Mouse (Mus musculus): Measurements from ENCODE around the gene Lrp5.

Gene Lrp5

GRCm38 (mm10) chr19:3686215-3686894 is at the start of gene Lrp5:
Lrp5 (minus strand) TSS chr19:3686564.
- peak; percentile 55 for DNase-seq (ENCODE audit: low spot score)

GRCm38 (mm10) chr19:3736001-3736400 is 49.6 kb upstream of the Lrp5 start:
- DNase-seq (ENCODE audit: low spot score), result no peak

- no peak for DNase-seq (ENCODE audit: low spot score)
Observed at GRCm38 (mm10) chr19:3730781-3731646, 44.6 kb upstream of the Lrp5 start.

DNA sequence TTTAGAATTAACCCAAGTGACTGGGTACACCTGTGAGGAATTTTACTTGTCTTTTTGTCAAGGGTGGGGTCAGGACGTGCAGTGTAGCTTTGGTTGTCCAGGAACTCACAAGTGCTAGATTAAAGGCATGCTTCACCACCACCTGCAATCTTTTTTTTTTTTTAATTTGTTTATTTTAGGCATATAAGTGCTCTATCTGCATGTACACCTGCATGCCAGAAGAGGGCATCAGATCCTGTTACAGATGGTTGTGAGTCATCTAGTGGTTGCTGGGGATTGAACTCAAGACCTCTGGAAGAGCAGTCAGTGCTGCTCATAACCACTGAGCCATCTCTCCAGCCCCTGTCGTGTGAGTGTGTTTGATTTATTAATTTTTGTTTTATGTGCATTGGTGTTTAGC is 42.5 kb upstream of the Lrp5 start:
- DNase-seq (ENCODE audit: low spot score), result no peak

DNA sequence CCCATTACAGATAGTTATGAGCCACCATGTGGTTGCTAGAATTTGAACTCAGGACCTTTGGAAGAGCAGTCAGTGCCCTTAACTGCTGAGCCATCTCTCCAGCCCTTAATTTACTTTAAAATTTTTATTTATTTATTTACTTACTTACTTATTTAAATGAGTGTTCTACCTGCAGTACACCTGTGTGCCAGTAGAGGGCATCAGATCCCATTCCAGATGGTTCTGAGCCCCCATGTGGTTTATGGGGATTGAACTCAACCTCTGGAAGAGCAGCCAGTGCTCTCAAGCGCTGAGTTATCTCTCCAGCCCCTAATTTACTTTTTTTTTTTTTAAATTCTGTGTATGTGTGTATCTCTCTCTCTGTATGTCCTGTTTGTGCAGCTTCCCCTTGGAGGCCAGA is 38.4 kb upstream of the Lrp5 start:
- peak; percentile 40 for DNase-seq (ENCODE audit: low spot score)

DNA sequence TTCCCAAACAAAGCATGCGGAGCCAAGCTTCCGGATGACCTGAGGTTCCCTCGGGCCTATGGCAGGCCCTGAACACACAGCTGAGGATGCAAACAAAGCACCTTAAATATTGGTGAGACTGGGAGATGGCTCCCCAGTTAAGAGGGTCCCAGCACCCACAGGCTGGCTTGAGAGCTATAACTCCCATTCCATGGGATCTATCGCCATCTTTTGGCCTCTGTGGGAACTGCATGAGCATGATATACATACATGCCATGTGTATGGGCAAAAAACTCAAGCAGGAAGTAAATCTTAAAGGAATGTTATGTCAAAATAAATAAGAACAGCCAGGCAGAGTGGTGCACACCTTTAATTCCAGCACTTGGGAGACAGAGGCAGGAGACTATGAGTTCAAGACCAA is 37.5 kb upstream of the Lrp5 start:
- peak; percentile 35 for DNase-seq (ENCODE audit: low spot score)

DNA sequence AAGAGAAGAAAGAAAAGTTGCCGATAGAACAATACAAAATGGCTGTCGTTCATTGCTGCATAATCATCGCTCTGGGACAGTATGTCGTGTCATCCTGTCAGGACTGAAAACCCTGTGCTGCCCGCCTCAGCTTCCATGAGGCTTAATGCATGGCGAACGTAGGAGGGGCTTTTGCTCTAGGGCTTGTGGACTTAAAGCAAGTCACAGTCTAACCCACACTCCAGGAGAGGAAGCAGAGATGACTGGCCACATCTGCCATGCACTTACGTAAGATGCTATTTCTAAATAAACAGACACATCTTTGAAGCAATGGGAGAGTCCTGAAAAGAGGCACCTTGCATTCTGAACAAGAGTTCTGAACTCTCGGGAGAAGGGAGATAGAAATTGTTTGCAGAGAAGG is 36.8 kb upstream of the Lrp5 start:
- no peak for DNase-seq (ENCODE audit: low spot score)

DNA sequence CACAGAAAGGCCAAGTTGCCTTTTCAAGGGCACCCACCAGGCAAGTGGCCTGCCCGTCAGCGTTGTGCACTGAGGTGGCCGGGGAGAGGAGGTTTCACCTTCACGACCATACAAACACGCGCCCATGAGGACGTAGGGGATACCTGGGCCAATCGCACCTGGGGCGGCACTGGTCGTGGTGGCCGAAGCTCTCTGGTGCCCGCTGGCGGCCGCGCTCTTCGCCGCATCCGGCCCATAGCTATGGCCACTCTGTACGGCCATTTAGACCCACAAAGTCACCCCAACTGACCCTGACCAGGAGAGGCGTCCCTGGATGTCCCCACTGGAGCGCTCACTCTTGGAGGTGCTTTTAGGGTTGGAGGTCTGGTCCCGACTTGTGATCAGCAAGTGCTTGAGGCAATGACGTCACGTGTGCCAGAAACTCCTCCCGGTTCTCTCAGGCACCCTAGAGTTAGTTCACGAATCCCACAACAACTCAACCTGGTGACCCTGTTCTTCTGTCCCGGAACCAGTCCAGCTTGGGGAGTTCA is 33.1 kb upstream of the Lrp5 start:
- DNase-seq (ENCODE audit: low spot score), result peak; percentile 52

DNA sequence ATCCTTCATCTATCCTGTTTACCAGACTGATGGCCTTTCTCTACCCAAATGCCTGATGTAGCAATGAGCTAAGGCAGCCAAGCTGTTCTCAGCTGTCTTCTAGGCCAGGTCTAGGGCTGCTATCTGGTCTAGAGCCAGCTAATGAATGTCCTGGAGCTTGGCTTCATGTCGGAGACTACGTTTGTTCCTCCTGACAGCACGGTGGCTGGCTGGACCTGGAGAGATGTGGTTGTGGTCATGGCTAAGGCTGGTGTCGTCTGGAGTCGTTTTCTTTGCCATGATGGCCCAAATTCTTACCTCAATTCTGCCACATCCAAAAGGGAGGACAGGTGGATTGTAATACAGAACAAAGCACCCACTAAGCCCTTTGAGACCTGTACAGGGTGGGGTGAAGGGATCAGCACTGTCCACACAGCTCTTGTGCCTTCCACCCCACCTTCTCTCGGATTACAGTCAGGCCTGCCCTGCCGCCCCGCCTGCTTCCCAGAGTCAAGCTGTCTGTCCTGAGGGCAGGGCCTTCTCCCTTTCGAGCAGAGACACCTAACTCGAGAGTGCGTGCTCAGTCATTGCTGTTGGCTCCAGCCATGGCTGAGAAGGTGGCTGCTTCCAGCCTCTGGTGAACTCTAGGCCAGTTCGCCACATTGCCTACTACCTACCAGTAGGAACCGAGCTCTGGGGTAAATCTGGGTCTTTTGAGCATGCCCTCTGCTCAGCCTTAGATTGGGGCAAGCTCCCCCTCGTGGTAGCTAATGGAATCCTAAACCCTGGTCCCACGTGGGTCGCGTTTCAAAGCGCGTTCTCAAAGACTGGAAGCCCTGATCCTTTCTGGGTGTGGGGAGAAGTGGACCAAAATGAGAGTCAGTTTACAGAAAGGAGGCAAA is 32.4 kb upstream of the Lrp5 start:
- DNase-seq (ENCODE audit: low spot score), result peak; percentile 47

DNA sequence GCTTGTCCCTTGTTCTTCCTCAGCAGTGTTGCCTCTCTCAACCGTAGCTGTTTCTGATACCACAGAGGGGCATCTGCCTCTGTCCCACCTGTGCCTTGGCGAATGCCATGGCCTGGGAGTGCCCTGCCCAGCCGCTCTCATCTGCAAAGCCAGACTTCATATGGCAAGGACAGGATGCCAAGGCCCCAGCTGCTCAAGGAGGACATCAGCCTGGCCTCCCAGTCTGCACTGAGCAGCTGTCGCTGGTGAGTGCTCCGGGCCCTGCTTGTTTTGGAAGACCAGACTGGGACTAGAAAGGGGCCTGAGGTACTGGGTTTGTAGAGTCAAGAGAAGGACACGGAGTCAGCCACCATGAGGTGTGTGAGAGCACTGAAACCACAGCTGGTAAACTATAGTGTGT is 28.0 kb upstream of the Lrp5 start:
- no peak for DNase-seq (ENCODE audit: low spot score)

GRCm38 (mm10) chr19:3710436-3710835 is 24.1 kb upstream of the Lrp5 start:
- DNase-seq (ENCODE audit: low spot score), result no peak

DNA sequence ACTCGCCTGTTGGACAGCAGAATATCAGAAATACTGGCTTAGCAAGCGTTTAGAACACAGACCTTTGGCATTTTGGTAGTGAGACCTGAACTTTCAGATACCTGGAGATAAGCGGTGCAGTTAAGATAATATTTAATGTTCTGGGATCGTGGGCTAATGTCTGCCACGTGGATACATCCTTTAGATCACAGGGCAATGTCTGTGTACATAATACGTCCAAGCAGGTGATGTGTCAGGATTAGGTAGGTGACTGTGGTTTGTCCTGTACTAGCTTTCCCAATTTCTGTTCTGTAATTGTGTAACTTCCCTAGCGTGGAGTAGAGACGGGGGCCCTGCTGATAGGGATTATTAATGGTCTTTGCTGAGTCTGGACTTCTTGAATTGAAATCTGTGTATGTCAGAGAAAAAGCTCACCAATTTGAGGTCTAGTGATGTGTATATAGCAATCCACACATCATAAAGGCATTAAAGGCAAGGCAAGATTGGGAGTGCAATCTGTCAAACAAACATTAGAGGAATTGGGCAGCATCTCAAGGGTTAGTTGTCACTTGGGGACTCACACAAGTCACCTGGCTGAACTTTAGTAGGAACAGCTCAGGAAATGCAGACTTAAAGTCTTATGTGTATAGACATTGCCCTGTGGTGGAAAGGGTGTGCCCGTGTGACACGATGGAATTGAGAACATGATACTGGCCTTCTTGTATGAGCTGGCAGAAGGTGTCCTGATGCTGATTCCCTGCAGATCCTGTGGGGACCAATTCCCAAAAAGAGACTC is 22.8 kb upstream of the Lrp5 start:
- no peak for DNase-seq (ENCODE audit: low spot score)

- peak; percentile 97 for DNase-seq (ENCODE audit: low spot score)
Observed at GRCm38 (mm10) chr19:3708078-3709012, 22.0 kb upstream of the Lrp5 start, which contains the start of gene 1810055G02Rik. 1810055G02Rik (plus strand) TSS chr19:3708293.

DNA sequence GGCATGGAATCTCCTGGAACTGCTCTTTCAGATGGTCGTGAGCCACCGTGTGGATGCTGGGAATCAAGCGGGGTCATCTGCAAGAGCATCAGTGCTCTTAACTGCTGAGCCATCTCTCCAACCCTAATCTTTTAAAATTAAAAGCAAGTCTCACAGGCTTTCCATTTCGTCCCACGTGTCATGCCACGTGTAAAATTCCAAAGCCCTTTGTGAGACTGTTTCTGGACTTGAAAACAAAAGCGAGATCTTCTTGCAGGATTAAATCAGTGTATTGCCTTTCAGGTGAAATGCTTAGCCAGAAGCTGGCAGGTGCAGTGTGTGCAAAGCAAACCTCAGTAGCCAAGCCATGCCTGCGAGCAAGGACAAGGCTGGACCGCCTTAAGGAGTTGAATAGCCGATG is 21.2 kb upstream of the Lrp5 start:
- no peak for DNase-seq (ENCODE audit: low spot score)

DNA sequence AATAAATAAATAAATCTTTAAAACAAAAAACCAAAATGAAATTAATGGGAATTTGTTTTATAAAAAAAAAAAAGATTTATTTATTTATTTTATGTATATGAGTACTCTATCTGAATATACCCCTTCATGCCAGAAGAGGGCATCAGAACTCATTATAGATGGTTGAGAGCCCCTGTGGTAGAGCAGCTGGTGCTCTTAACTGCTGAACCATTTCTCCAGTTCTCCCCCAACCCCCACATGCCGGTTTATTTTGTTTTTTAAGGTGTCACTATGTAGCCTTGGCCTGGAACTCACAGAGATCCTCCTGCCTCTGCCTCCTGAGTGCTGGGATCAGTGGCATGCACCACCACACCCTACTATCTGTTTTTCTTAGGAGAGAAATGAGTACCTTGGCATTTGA is 19.9 kb upstream of the Lrp5 start:
- no peak for DNase-seq (ENCODE audit: low spot score)

DNA sequence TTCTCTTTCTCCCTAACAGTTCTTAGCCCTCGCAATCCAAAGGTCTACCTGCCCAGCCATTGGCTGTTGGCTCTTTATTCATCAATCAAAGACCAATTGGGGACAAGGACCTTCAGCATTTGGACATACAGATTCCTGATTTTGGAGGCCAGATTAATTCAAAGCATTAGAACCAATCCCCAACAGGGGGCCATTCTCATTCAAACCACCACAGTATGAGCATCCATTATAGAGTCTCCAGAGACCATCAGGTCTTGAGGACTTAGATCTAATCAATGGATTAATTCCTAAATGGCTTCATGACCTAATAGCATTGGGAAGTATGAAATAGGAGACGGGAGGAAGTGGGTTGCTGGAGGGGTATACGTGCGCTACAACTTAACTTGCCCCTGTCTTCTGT is 16.1 kb upstream of the Lrp5 start:
- DNase-seq (ENCODE audit: low spot score), result no peak

GRCm38 (mm10) chr19:3699508-3700438 is 13.4 kb upstream of the Lrp5 start:
- peak; percentile 62 for DNase-seq (ENCODE audit: low spot score)

DNA sequence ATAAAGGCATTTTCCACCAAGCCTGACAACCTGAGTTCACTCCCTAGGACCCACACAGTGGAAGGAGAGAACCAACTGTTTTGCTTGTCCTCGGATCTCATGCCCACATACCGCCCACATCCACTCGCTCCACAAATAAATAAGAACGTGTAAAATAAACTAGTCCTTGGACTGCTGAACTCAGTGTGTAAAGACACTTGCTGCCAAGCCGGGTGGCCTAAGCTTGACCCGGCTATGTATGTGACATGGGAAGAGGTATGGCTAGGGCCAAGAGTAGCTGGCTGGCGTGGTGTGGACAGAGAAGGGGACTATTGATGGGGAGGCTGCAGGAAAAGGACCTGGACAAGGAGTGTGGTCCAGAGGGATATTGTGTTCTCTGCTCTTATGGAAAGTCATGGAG is 11.7 kb upstream of the Lrp5 start:
- no peak for DNase-seq (ENCODE audit: low spot score)

GRCm38 (mm10) chr19:3695976-3696375 is 9.6 kb upstream of the Lrp5 start:
- no peak for DNase-seq (ENCODE audit: low spot score)
